Mouse (Mus musculus) pancreas, adult 10 weeks (tissue): ENCODE data around the gene Kmt5b. TPM values are rescaled to one million over a fixed set of nuclear protein-coding genes. Genes with fewer than 3 reads are reported as not detected.

Experiments
- polyA plus RNA-seq: library from polyadenylated mRNA; stranded (reverse); fragments of 350-450 nt; fragmentation: Illumina TruSeq; extraction: RNeasy Lipid Tissue Mini Kit (QIAGEN cat#74804); gene quantifications from one replicate; pipeline ENCODE4 v1.2.3, GENCODE M21; 2015; ENCODE audit warnings: low read depth, low replicate concordance; ENCODE audit not compliant: insufficient read depth

Gene Kmt5b
- polyA plus RNA-seq: 11.8 TPM

GRCm38 (mm10) chr19:3767276-3767780 is at the start of gene Kmt5b:
Gene Kmt5b, plus strand, starts transcription at chr19:3767421.

GRCm38 (mm10) chr19:3851502-3851962 is 84.3 kb downstream of the Kmt5b start, which contains the start of gene Chka:
Gene Chka, plus strand, starts transcription at chr19:3851773.

Other genes starting within 250 kb of the Kmt5b start
- gene Ppp6r3, start 191.7 kb upstream of the Kmt5b start, polyA plus RNA-seq: 17.0 TPM
- gene Lrp5, start 80.9 kb upstream of the Kmt5b start, polyA plus RNA-seq: 10.3 TPM
- gene 1810055G02Rik, start 59.1 kb upstream of the Kmt5b start, polyA plus RNA-seq: 4.0 TPM
- 61.3 TPM for gene Chka, start 84.4 kb downstream of the Kmt5b start, polyA plus RNA-seq
- 67.9 TPM for gene Tcirg1, start 139.7 kb downstream of the Kmt5b start, polyA plus RNA-seq
- gene Ndufs8, start 145.4 kb downstream of the Kmt5b start, polyA plus RNA-seq: 32.0 TPM
- gene Aldh3b1, start 162.4 kb downstream of the Kmt5b start, polyA plus RNA-seq: 1.7 TPM
- 16.7 TPM for gene Unc93b1, start 167.8 kb downstream of the Kmt5b start, polyA plus RNA-seq
- gene Aldh3b3, start 191.2 kb downstream of the Kmt5b start, polyA plus RNA-seq: not detected
- 0.63 TPM for gene Aldh3b2, start 204.9 kb downstream of the Kmt5b start, polyA plus RNA-seq
- 3.5 TPM for gene Acy3, start 219.1 kb downstream of the Kmt5b start, polyA plus RNA-seq
- gene Tbx10, start 225.3 kb downstream of the Kmt5b start, polyA plus RNA-seq: not detected
- gene Nudt8, start 233.2 kb downstream of the Kmt5b start, polyA plus RNA-seq: 9.6 TPM
- gene Gm49405, start 233.2 kb downstream of the Kmt5b start, polyA plus RNA-seq: 0.68 TPM
- gene Doc2g, start 235.9 kb downstream of the Kmt5b start, polyA plus RNA-seq: 5.5 TPM
- gene Ndufv1, start 245.4 kb downstream of the Kmt5b start, polyA plus RNA-seq: 42.7 TPM